Mouse (Mus musculus) liver, embryonic 16.5 days (tissue): ENCODE measurements around the gene Slc8a1. TPM values are rescaled to one million over a fixed set of nuclear protein-coding genes. Genes with fewer than 3 reads are reported as not detected.

ENCODE experiments used
- ATAC-seq: fragments of 200-750 bp; cut with Nextera tagmentation; 2 replicates; pipeline ENCODE4 v1.8.0; 2017; ENCODE audit warnings: low read depth, mild to moderate bottlenecking, moderate number of reproducible peaks, moderate library complexity
- H3K27ac ChIP-seq: fragments of 300-500 bp; sonication (generic); 2 replicates; pipeline ENCODE4 v1.5.1; 2014; ENCODE audit warnings: mild to moderate bottlenecking, low read length
- H3K27me3 ChIP-seq: fragments of 300-500 bp; sonication (generic); 2 replicates; pipeline ENCODE4 v1.6.1; 2014; ENCODE audit warnings: low read depth, low read length, mixed read lengths; ENCODE audit not compliant: control insufficient read depth, insufficient read depth
- H3K36me3 ChIP-seq: fragments of 300-500 bp; sonication (generic); 2 replicates; pipeline ENCODE4 v1.6.1; 2014; ENCODE audit warnings: mild to moderate bottlenecking; ENCODE audit not compliant: control insufficient read depth, insufficient read depth
- H3K4me1 ChIP-seq: fragments of 300-500 bp; sonication (generic); 2 replicates; pipeline ENCODE4 v1.6.1; 2014; ENCODE audit warnings: low read depth, low read length, mixed read lengths; ENCODE audit not compliant: control insufficient read depth
- H3K4me2 ChIP-seq: fragments of 300-500 bp; sonication (generic); 2 replicates; pipeline ENCODE4 v1.6.1; 2014; ENCODE audit warnings: low read depth, low read length, mixed read lengths
- H3K4me3 ChIP-seq: fragments of 300-500 bp; sonication (generic); 2 replicates; pipeline ENCODE4 v1.5.1; 2014; ENCODE audit warnings: low read depth, mild to moderate bottlenecking, low read length
- H3K9ac ChIP-seq: fragments of 300-500 bp; sonication (generic); 2 replicates; pipeline ENCODE4 v1.6.1; 2014; ENCODE audit warnings: low read depth, low read length
- H3K9me3 ChIP-seq: fragments of 300-500 bp; sonication (generic); replicated peaks from 2 replicates; pipeline ENCODE4 v1.6.1; 2016; ENCODE audit warnings: low read length; ENCODE audit not compliant: control insufficient read depth
- WGBS: fragments of 180-500 bp; shearing (Covaris S2); extraction: QIAGEN DNeasy Blood & Tissue Kit; methylation state at CpG from one replicate; pipeline ENCODE4 v1.1.7; 2014; ENCODE audit not compliant: insufficient replicate concordance; 5-methylcytosine and 5-hydroxymethylcytosine counted together
- polyA plus RNA-seq: library from polyadenylated mRNA; unstranded; fragments of >200 nt; fragmentation: Nextera tagmentation; extraction: Ambion mirVana; gene quantifications from 2 replicates; pipeline ENCODE4 v1.2.1, GENCODE M21; 2015

Slc8a1 gene
- polyA plus RNA-seq, 1 experiment from 2014 or later = 0.70 TPM

- Histone ChIP-seq H3K27me3 (no peaks in the 10 kb centered on the region), H3K27ac (no peak overlapping the region), H3K9ac (no peak overlapping the region), H3K4me3 (no peak overlapping the region), H3K36me3 (no peaks in the 10 kb centered on the region), H3K4me2 (no peak overlapping the region), H3K4me1 (no peaks in the 10 kb centered on the region), H3K9me3 (no peaks in the 10 kb centered on the region)
- ATAC-seq = no peak
- WGBS = 73% methylated on average over 7 of the region's 7 CpGs
Observed at GRCm38 (mm10) chr17:81391478-81391877, 346.7 kb downstream of the Slc8a1 start.

DNA sequence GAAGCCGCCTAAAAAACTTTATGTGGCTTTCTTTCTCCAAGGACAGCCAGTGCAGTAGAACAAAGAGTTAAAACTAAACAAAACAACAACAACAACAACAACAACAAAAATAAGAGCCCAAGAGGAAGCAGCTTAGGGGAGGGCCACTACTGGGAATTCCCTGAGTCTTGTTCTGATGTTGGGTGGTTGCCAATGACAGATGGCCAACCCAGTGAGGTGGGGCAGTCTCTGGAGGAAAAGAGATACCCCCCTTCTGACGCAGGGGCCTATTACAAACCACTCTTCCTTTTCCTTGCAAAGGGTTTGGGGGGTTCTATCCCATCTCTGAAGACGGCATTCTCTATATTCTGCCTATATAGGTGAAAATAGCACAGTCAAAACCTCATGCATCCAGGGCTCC is 347.4 kb downstream of the Slc8a1 start:
- H3K27me3 ChIP-seq = no peaks in the 10 kb centered on the region
- ATAC-seq = no peak
- H3K4me3 ChIP-seq = no peak overlapping the region
- no peak overlapping the region for H3K27ac ChIP-seq
- H3K36me3 ChIP-seq = no peaks in the 10 kb centered on the region
- no peaks in the 10 kb centered on the region for H3K9me3 ChIP-seq
- H3K9ac ChIP-seq = no peak overlapping the region
- H3K4me1 ChIP-seq = no peaks in the 10 kb centered on the region
- WGBS = 57% methylated on average over 3 of the region's 3 CpGs
- no peak overlapping the region for H3K4me2 ChIP-seq

DNA sequence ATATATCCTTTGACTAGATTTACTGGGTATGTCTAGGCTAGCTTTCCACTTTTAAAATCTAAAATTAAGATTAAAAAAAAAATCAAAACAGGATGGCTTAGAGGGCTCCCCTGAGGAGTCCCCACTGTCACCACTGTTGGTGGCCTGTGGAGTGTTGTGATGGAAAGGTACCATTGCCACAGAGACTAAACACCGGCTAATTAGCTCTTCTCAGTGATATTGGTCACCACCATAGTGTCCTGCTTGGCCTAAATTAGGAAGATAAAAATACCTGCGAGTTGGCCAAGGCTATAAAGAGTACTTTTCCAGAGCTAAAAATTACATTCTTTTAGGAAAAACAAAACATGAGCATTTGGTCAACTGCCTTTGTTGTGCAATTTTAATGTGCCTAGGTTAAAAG is 352.1 kb downstream of the Slc8a1 start:
- no peak overlapping the region for H3K27ac ChIP-seq
- H3K9ac ChIP-seq = no peak overlapping the region
- no peaks in the 10 kb centered on the region for H3K4me1 ChIP-seq
- no peak overlapping the region for H3K4me2 ChIP-seq
- WGBS = 47% methylated on average over 2 of the region's 2 CpGs
- no peaks in the 10 kb centered on the region for H3K36me3 ChIP-seq
- ATAC-seq = no peak
- no peaks in the 10 kb centered on the region for H3K27me3 ChIP-seq
- no peak overlapping the region for H3K4me3 ChIP-seq
- no peaks in the 10 kb centered on the region for H3K9me3 ChIP-seq

DNA sequence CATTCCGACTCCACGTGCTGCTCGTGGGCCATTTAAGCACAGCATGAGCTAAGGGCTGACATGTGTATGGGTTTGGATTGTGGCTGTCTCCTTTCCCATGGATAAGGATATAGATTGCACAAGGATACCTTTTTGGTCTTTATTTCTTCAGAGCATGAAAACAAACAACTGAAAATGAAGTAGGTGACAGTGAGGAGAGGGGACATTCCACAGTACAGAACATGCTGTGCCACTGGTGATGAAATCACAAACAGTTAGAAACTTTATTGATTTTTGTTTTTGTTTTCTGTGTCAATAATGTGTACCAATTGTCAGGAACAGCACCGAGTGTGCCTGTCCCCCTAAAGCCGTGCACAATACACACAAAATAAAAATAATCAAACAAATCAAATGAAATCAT is 352.7 kb downstream of the Slc8a1 start:
- no peak for ATAC-seq
- H3K4me2 ChIP-seq = no peak overlapping the region
- no peaks in the 10 kb centered on the region for H3K4me1 ChIP-seq
- H3K9ac ChIP-seq = no peak overlapping the region
- H3K4me3 ChIP-seq = no peak overlapping the region
- H3K27ac ChIP-seq = no peak overlapping the region
- WGBS = 65% methylated on average over 5 of the region's 5 CpGs
- H3K9me3 ChIP-seq = no peaks in the 10 kb centered on the region
- H3K36me3 ChIP-seq = no peaks in the 10 kb centered on the region
- H3K27me3 ChIP-seq = no peaks in the 10 kb centered on the region

DNA sequence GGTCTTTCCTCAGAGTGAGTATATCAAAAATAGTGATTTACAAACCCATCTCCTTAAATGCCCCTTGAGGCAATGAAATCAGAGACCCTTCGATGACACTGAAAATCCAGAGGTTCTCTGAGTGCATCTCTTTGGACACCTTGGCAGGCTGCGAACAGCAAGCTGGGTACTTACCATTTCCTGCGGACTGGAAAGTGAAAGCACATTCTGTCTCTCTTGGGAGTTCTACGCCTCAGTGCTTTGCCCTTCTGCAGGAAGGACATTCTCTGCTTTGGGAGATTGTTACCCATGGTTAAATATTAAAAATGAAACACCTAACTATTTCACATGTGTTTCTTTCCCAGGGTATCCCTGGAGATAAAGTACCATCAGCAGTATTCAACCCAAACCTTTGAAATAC is 354.7 kb downstream of the Slc8a1 start:
- Histone ChIP-seq H3K36me3 (no peaks in the 10 kb centered on the region), H3K9ac (no peak overlapping the region), H3K4me3 (no peak overlapping the region), H3K4me2 (no peak overlapping the region), H3K4me1 (no peaks in the 10 kb centered on the region), H3K27ac (no peak overlapping the region), H3K9me3 (no peaks in the 10 kb centered on the region), H3K27me3 (no peaks in the 10 kb centered on the region)
- WGBS = 56% methylated on average over 4 of the region's 4 CpGs
- no peak for ATAC-seq

DNA sequence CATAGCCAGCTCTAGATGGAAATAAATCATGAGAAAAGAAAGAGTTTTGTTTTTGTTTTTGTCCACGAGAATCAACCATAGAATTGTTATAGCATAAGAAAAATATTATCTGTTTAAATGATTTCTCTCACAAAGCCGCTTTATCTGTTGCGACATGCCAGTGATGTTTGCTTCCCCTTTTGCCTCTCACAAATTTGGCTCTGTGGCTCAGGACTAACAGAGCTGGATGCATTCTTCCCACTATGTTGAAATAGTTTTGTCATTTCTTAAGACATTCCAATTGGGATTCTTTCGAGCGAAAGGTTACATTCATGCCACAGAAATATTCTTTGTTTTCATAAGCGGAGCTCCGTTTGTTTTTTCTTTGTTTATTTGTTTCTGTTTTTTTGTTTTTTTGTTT is 359.7 kb downstream of the Slc8a1 start:
- Histone ChIP-seq H3K9me3 (no peaks in the 10 kb centered on the region), H3K4me2 (no peak overlapping the region), H3K9ac (no peak overlapping the region), H3K4me3 (no peak overlapping the region), H3K36me3 (no peaks in the 10 kb centered on the region), H3K4me1 (no peaks in the 10 kb centered on the region), H3K27ac (no peak overlapping the region), H3K27me3 (no peaks in the 10 kb centered on the region)
- ATAC-seq = no peak
- 58% methylated on average over 7 of the region's 7 CpGs for WGBS

DNA sequence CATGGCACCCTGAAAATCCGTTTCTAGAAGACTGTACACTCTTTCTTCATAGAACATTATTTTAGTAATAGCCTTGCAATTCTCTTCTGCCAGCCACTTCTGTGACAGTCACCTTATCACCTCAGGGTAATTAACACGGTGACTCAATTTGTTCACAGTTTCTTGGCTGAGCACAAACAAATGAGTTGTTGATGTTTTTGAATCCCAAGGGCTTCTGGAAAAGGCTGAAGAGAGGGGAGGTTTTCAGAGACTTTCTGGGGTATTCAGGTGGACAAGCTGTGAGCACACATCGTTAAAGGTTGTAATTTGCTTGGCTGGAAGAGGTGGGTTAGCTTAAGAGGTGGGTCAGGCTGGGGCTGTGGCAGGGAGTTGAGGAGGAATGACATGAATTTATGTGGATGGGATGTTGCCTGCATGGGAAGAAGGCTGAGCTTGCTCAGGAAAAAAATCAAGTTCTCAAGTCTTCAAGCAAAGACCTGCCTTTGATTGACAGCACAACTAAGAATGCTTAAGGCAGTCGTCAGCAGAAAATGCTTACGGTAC is 360.3 kb downstream of the Slc8a1 start:
- H3K27me3 ChIP-seq = no peaks in the 10 kb centered on the region
- no peak overlapping the region for H3K9ac ChIP-seq
- H3K4me2 ChIP-seq = no peak overlapping the region
- WGBS = 49% methylated on average over 5 of the region's 5 CpGs
- no peaks in the 10 kb centered on the region for H3K4me1 ChIP-seq
- no peak overlapping the region for H3K4me3 ChIP-seq
- ATAC-seq = no peak
- no peak overlapping the region for H3K27ac ChIP-seq
- no peaks in the 10 kb centered on the region for H3K36me3 ChIP-seq
- H3K9me3 ChIP-seq = no peaks in the 10 kb centered on the region

GRCm38 (mm10) chr17:81377195-81377594 is 361.0 kb downstream of the Slc8a1 start:
- no peaks in the 10 kb centered on the region for H3K36me3 ChIP-seq
- no peaks in the 10 kb centered on the region for H3K9me3 ChIP-seq
- H3K4me2 ChIP-seq = no peak overlapping the region
- 58% methylated on average over 1 of the region's 1 CpGs for WGBS
- no peak overlapping the region for H3K4me3 ChIP-seq
- H3K4me1 ChIP-seq = no peaks in the 10 kb centered on the region
- no peak for ATAC-seq
- no peaks in the 10 kb centered on the region for H3K27me3 ChIP-seq
- no peak overlapping the region for H3K9ac ChIP-seq
- no peak overlapping the region for H3K27ac ChIP-seq

- Histone ChIP-seq H3K9ac (no peak overlapping the region), H3K36me3 (no peaks in the 10 kb centered on the region), H3K27me3 (no peaks in the 10 kb centered on the region), H3K27ac (no peak overlapping the region), H3K9me3 (no peaks in the 10 kb centered on the region), H3K4me3 (no peak overlapping the region), H3K4me2 (no peak overlapping the region), H3K4me1 (no peaks in the 10 kb centered on the region)
- WGBS = 60% methylated on average over 6 of the region's 6 CpGs
- ATAC-seq = no peak
Observed at GRCm38 (mm10) chr17:81375901-81376300, 362.3 kb downstream of the Slc8a1 start.
